Mouse (Mus musculus) ES-E14 (cell line): Measurements from ENCODE around the gene Pard3b.

Experiments used
- CHD2 ChIP-seq: IDR thresholded peaks from 2 replicates; pipeline ENCODE4 v1.6.1; 2014; ENCODE audit warnings: mild to moderate bottlenecking, low read depth, low read length, inconsistent platforms
- HCFC1 ChIP-seq: IDR thresholded peaks from 2 replicates; pipeline ENCODE4 v1.6.1; 2012; ENCODE audit warnings: low read length, inconsistent platforms, borderline replicate concordance; ENCODE audit not compliant: insufficient read depth
- MAFK ChIP-seq: IDR thresholded peaks from 2 replicates; pipeline ENCODE4 v1.6.1; 2014; ENCODE audit warnings: mild to moderate bottlenecking, low read depth, low read length, inconsistent platforms; ENCODE audit not compliant: insufficient read depth

- TF ChIP-seq CHD2 = no peak
- no peak for TF ChIP-seq MAFK
- no peak for TF ChIP-seq HCFC1
These were observed 694.4 kb downstream of the Pard3b start for GRCm38 (mm10) chr1:62333016-62333415.
